In genomic region chr12:119511145-119511544, GRCm38 (mm10) we compare ENCODE assay signal across 33 mouse cellular contexts.
DNase-seq lines count a peak whose midpoint lies in the region; ATAC-seq and TF ChIP-seq lines count a peak whose summit lies in the region.
"Had no signal": no experiment of that assay in that cellular context is flagged by ENCODE, and none has a peak within 500 bp of the region (broad histone marks: within the 10 kb centered on the region; RNA-seq: fewer than 3 reads in every experiment).

No protein-coding gene starts in this region.

- H3K4me2 ChIP-seq in intestine, postnatal 0 days (replicated peaks; ENCODE audit: low read depth) = no peak overlapping the region
- H3K4me2 ChIP-seq in intestine, embryonic 15.5 days (replicated peaks) = no peak overlapping the region
- H3K4me2 ChIP-seq: embryonic facial prominence, embryonic 15.5 days; forebrain, embryonic 12.5 days; heart, embryonic 13.5 days; hindbrain, embryonic 15.5 days; limb, embryonic 13.5 days; liver, embryonic 11.5 days; lung, embryonic 15.5 days; midbrain, embryonic 13.5 days; neural tube, embryonic 15.5 days had no signal

- H3K9me3 ChIP-seq in intestine, postnatal 0 days (ENCODE audit: control insufficient read depth) = no peaks in the 10 kb centered on the region
- H3K9me3 ChIP-seq in intestine, embryonic 15.5 days = no peaks in the 10 kb centered on the region
- no peaks in the 10 kb centered on the region for H3K9me3 ChIP-seq in E14TG2a.4 (ENCODE audit: low read length)
- H3K9me3 ChIP-seq: embryonic facial prominence, embryonic 10.5 days; embryonic facial prominence, embryonic 15.5 days; forebrain, embryonic 12.5 days; heart, embryonic 13.5 days; hindbrain, embryonic 15.5 days; limb, embryonic 13.5 days; lung, embryonic 15.5 days; megakaryocyte, embryonic 14.5 days; midbrain, embryonic 13.5 days; neural tube, embryonic 15.5 days had no signal

- H3K27me3 ChIP-seq in intestine, postnatal 0 days (replicated peaks; ENCODE audit: control insufficient read depth, insufficient read depth, low read length) = no peaks in the 10 kb centered on the region
- no peaks in the 10 kb centered on the region for H3K27me3 ChIP-seq in intestine, embryonic 15.5 days (replicated peaks)
- no peaks in the 10 kb centered on the region for H3K27me3 ChIP-seq in E14TG2a.4 (ENCODE audit: insufficient read depth, low read length)
- H3K27me3 ChIP-seq: embryonic facial prominence, embryonic 15.5 days; forebrain, embryonic 12.5 days; heart, embryonic 13.5 days; hindbrain, embryonic 15.5 days; limb, embryonic 13.5 days; lung, embryonic 15.5 days; megakaryocyte, embryonic 14.5 days; midbrain, embryonic 13.5 days; neural tube, embryonic 15.5 days had no signal

- no peak for ATAC-seq in intestine, postnatal 0 days
- no peak for ATAC-seq in intestine, embryonic 15.5 days
- ATAC-seq in common myeloid progenitor, adult 5-6 weeks (replicated peaks; ENCODE audit: low read depth, poor library complexity, severe bottlenecking) = 0 out of 2 replicates have a peak, but pooled peaks have one; percentile 39
- ATAC-seq: activated CD4-positive, CD25-positive, alpha-beta regulatory T cell, adult 4 months; inflammation-experienced regulatory T-cells, adult 6 months; midbrain, embryonic 13.5 days had no signal

- H3K36me3 ChIP-seq in intestine, postnatal 0 days (ENCODE audit: control insufficient read depth, insufficient read depth) = no peaks in the 10 kb centered on the region
- H3K36me3 ChIP-seq in intestine, embryonic 15.5 days = no peaks in the 10 kb centered on the region
- H3K36me3 ChIP-seq in E14TG2a.4 (ENCODE audit: insufficient read depth, low read length) = no peaks in the 10 kb centered on the region
- H3K36me3 ChIP-seq: embryonic facial prominence, embryonic 10.5 days; embryonic facial prominence, embryonic 15.5 days; forebrain, embryonic 12.5 days; heart, embryonic 13.5 days; hindbrain, embryonic 15.5 days; limb, embryonic 13.5 days; lung, embryonic 15.5 days; midbrain, embryonic 13.5 days; neural tube, embryonic 15.5 days had no signal

- H3K9ac ChIP-seq in intestine, postnatal 0 days (ENCODE audit: low read depth, low read length) = no peak overlapping the region
- no peak overlapping the region for H3K9ac ChIP-seq in intestine, embryonic 15.5 days
- H3K9ac ChIP-seq: embryonic facial prominence, embryonic 15.5 days; forebrain, embryonic 12.5 days; heart, embryonic 13.5 days; hindbrain, embryonic 15.5 days; limb, embryonic 13.5 days; lung, embryonic 15.5 days; midbrain, embryonic 13.5 days; neural tube, embryonic 15.5 days had no signal

- TF ChIP-seq CTCF in intestine, postnatal 0 days (IDR thresholded peaks at IDR 0.05; ENCODE audit: low read depth) = peak; percentile 30; the same call in 1 of the 2 replicates
- TF ChIP-seq CTCF in E14TG2a.4 (conservative IDR thresholded peaks at IDR 0.05; ENCODE audit: low read length) = peak; percentile 17

- H3K4me1 ChIP-seq in intestine, postnatal 0 days (replicated peaks; ENCODE audit: control insufficient read depth, insufficient read depth, low read length) = no peaks in the 10 kb centered on the region
- H3K4me1 ChIP-seq in intestine, embryonic 15.5 days (replicated peaks) = no peaks in the 10 kb centered on the region
- no peaks in the 10 kb centered on the region for H3K4me1 ChIP-seq in E14TG2a.4 (replicated peaks; ENCODE audit: low read depth, low read length)
- H3K4me1 ChIP-seq: embryonic facial prominence, embryonic 10.5 days; embryonic facial prominence, embryonic 15.5 days; forebrain, embryonic 12.5 days; heart, embryonic 13.5 days; hindbrain, embryonic 15.5 days; limb, embryonic 13.5 days; lung, embryonic 15.5 days; megakaryocyte, embryonic 14.5 days; midbrain, embryonic 13.5 days; neural tube, embryonic 15.5 days had no signal

- H3K27ac ChIP-seq in intestine, postnatal 0 days (ENCODE audit: low read depth, low read length) = no peak overlapping the region
- no peak overlapping the region for H3K27ac ChIP-seq in intestine, embryonic 15.5 days
- H3K27ac ChIP-seq: embryonic facial prominence, embryonic 10.5 days; embryonic facial prominence, embryonic 15.5 days; forebrain, embryonic 12.5 days; heart, embryonic 13.5 days; hindbrain, embryonic 15.5 days; limb, embryonic 13.5 days; lung, embryonic 15.5 days; midbrain, embryonic 13.5 days; neural tube, embryonic 15.5 days had no signal

- no peak overlapping the region for H3K4me3 ChIP-seq in intestine, postnatal 0 days (ENCODE audit: low read depth, low read length)
- no peak overlapping the region for H3K4me3 ChIP-seq in intestine, embryonic 15.5 days (replicated peaks)
- no peak overlapping the region for H3K4me3 ChIP-seq in E14TG2a.4 (replicated peaks; ENCODE audit: low read length)
- H3K4me3 ChIP-seq: embryonic facial prominence, embryonic 10.5 days; embryonic facial prominence, embryonic 15.5 days; forebrain, embryonic 12.5 days; heart, embryonic 13.5 days; hindbrain, embryonic 15.5 days; limb, embryonic 13.5 days; lung, embryonic 15.5 days; megakaryocyte, embryonic 14.5 days; midbrain, embryonic 13.5 days; neural tube, embryonic 15.5 days had no signal

- DNase-seq in 416B (ENCODE audit: low read depth) = peak; percentile 10
- DNase-seq in gastrocnemius, postnatal 10 days = no peak
- no peak for DNase-seq in cerebellum, postnatal 36 days
- DNase-seq: adrenal gland, adult 2 months; adrenal gland, postnatal 36 days; B cell, adult 2 months; cerebellum, adult 18-20 months; cerebellum, postnatal 10 days; gastrocnemius, postnatal 36 days; heart, postnatal 10 days; kidney, adult 8-10 months; kidney, postnatal 14 days; lung, postnatal 36 days; retina, postnatal 1 day; right cerebral cortex, postnatal 14 days; thymus, postnatal 4 days had no signal
